Mouse (Mus musculus) layer of hippocampus, adult 2 months (tissue): Measurements from ENCODE around the gene Kctd6. TPM values are rescaled to one million over a fixed set of nuclear protein-coding genes. Genes with fewer than 3 reads are reported as not detected.

ENCODE experiments used
- DNase-seq, 2 experiments: peaks; one replicate each; pipeline ENCODE4 v3.0.0; 2022; ENCODE audit warnings: low spot score in 2 of 2
- H3K27ac ChIP-seq: fragments of 200-600 bp; 2 replicates; pipeline ENCODE4 v1.8.1; 2022
- H3K4me3 ChIP-seq: fragments of 200-600 bp; 2 replicates; pipeline ENCODE4 v1.8.1; 2022; ENCODE audit warnings: mild to moderate bottlenecking
- CTCF ChIP-seq: fragments of 200-600 bp; conservative IDR thresholded peaks from 2 replicates; pipeline ENCODE4 v1.8.1; 2022; ENCODE audit warnings: antibody characterized with exemption, mild to moderate bottlenecking, moderate library complexity
- total RNA-seq, 2 experiments: library from RNA; stranded (reverse); gene quantifications; 2 replicates each; pipeline ENCODE4 v1.2.3; 2021

Kctd6 gene
- total RNA-seq, 2 experiments from 2014 or later: 69.1 to 79.4 TPM

DNA sequence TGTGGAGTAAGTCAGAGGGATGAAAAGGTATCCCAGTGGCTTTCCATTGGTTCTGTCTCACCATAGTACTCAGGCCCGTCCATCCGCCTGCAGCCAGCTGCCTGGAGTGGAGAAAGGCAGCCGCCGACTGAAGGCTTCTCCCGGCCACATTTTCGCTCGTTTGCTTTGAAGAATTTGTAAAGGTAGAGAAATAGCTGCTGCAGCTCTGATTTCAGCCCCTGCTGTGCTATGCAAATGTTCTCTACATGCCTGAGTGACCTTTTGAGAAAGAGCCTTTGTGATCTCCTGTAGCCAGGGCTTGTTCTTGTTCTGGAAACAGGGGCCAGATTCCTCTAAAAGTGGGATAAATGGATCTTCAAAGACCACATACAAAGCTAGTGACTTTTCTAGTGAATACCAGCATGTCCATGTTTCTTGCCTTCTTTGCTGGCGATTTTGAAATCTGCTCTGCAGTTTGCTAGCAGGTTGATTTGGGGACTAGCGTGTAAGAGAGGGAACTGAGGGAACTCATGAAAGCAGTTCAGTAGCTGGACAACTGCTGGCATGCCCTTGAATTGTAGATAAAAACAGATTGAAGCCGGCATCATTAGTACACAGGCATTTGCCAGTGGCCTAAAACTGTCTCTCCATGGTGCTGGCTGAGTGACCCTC, 4.9 kb downstream of the Kctd6 start:
- Histone ChIP-seq H3K4me3 (peak overlapping the region; percentile 38), H3K27ac (peak overlapping the region; percentile 72)
- TF ChIP-seq CTCF: no peak
- no peak for DNase-seq

DNA sequence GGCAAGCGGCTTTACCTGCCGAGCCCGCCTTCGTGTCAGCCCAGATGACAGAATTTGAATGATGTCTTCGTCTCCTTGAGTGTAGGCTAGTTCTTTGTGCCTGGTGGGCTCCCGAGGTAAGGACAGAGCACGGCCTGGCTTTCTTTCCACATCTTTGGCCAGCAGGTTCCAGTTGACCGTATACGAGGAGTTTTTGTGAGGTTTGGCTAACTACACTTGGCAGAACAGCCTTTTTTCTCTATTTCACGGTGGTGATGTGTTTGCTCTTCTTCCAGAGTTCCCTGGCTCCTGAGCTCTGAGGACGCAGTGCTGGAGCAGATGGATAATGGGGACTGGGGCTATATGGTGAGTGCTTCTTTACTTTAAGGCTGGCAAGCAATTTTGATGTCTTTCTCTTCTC, 5.9 kb downstream of the Kctd6 start:
- no peak overlapping the region; the same call in 1 of the 2 replicates for H3K4me3 ChIP-seq
- TF ChIP-seq CTCF: no peak
- peak overlapping the region; percentile 72 for H3K27ac ChIP-seq
- DNase-seq: no peak

DNA sequence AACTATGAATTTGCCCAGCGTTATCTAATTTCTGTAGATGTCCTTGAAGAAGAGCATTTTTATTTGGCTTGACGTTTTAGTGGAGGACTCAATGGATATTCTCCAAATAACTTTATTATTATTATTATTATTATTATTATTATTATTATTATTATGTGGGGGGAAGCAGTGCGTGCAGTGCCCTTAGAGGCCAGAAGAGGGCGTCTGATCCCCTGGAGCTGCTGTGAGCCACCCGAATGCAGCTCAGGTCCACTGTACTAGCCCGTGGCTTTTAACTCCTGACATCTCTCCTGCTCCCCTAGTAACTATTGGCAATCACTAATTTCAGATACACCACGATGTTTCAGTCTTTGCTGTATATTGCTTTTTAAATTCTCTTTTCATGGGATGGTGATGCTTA, 6.4 kb downstream of the Kctd6 start:
- no peak for DNase-seq
- peak; percentile 81 for TF ChIP-seq CTCF
- 0 out of 2 replicates have a peak overlapping the region, but pooled peaks have one; percentile 72 for H3K27ac ChIP-seq
- no peak overlapping the region for H3K4me3 ChIP-seq

DNA sequence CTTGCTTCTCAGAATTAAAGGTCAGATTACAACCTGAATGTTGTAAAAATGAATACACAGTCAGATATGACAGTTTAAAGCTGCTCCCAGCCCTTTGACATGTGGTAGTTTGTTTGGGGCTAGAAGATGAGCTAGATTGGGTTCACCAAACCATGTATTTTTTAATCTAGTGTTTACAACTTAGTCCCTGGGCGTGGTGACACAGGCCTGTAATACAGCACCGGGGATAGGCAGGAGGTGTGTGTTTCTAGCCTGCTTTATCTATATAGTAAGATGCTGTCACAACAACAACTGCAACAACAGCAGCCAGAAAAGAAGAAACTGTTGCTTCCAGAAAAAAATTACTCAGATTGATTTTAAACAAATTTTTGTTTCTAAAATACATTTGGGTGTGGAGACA, 7.0 kb downstream of the Kctd6 start:
- no peak overlapping the region for H3K27ac ChIP-seq
- DNase-seq: no peak
- H3K4me3 ChIP-seq: no peak overlapping the region
- no peak for TF ChIP-seq CTCF

DNA sequence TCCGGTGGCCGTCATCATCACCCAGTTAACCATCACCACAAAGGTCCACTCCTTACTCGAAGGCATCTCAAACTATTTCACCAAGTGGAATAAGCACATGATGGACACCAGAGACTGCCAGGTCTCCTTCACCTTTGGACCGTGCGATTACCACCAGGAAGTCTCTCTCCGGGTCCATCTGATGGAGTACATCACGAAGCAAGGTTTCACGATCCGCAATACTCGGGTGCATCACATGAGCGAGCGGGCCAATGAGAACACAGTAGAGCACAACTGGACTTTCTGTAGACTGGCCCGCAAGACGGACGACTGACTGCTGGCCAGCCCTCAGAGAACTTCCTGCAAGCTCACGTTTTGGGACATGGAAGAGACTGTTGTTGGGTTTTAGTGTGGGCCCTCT, 8.6 kb downstream of the Kctd6 start:
- Histone ChIP-seq H3K4me3 (no peak overlapping the region), H3K27ac (no peak overlapping the region)
- no peak for TF ChIP-seq CTCF
- no peak for DNase-seq

DNA sequence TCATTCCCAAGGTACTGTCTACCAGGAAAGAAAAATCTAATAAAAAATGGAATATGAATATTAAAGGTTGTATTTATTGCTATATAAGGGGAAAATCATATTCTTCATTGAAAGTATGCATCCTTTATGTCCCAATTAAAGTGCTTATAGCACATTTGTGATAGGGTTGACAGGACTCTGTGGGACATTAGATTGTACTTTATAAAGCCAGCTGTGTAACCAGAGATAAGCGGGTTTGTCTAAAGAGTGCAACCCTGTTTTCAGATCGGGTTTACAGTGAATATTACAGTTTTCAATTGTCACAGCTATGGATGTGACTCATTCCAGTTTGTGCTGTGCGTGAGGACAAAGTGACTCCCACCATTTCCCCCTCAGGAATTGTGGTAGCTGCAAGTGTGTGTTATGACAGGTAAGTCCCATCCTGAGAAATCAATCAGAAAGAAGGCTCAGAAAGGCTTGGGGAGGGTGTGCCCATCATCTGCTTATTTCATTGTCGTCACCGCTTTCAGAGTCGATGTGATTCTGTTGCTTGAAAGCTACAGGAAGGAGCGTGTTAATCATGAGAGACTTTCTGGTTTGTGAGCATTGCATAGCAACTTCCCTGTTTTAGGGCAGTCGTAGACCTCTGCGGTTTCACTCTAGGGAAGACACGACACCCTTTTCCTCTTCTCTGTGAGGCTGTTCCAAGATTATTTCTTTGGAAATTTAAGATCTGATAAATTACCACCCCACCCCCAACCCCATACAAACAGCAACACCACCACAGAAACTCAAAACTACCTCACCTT, 9.8 kb downstream of the Kctd6 start:
- DNase-seq: no peak
- TF ChIP-seq CTCF: no peak
- H3K4me3 ChIP-seq: no peak overlapping the region
- H3K27ac ChIP-seq: no peak overlapping the region

DNA sequence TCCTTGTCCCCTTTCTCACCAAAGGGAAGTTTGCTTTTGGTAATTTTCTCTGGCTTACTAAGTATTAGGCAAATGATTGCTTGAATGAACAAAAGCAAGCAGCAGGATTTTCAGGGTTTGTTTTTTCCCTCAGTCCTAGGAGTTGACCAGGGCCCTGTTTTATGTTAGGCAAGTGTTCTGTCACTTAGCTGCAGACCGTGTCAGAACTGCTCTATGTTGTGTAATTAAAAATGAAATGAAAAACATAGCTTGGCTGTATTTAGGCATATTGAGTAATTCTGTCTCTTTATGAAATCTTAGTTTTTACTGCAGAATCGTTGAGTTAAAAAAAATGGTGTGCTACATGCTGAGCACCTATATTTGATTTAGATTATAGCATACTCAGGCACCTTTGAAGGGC, 10.9 kb downstream of the Kctd6 start:
- no peak for DNase-seq
- TF ChIP-seq CTCF: no peak
- Histone ChIP-seq H3K27ac (no peak overlapping the region), H3K4me3 (no peak overlapping the region)

DNA sequence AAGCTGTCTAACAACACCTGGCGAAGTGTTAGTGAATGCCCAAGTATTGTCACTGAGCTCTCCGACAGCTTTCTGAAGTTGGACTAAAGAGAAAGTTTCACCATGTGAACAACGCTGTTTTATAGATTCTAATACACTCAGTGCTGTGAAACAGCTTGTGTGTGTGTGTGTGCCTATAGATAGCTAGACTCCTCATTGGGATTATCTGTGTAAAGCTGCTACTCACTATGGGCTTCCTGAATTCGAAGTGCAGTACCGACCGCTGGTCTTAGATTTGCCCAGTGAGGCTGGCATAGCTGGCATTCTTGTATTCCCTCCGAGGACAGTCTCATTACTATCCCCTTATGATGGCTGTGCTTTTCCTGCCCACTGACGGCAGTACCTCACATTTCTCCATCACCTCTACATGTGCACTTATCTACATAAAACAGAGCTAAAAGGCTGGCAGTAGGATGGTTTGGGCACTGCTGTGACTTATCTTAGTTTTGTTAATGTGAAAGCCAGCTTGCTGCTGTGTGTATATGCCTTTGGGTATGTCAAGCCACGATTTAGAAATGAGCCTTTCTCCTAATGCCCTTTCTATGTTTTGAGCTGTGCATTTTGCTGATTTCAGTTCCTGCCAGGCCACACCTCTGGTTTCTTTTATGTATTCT, 15.6 kb downstream of the Kctd6 start:
- no peak overlapping the region for H3K27ac ChIP-seq
- no peak for TF ChIP-seq CTCF
- DNase-seq: no peak
- no peak overlapping the region for H3K4me3 ChIP-seq

DNA sequence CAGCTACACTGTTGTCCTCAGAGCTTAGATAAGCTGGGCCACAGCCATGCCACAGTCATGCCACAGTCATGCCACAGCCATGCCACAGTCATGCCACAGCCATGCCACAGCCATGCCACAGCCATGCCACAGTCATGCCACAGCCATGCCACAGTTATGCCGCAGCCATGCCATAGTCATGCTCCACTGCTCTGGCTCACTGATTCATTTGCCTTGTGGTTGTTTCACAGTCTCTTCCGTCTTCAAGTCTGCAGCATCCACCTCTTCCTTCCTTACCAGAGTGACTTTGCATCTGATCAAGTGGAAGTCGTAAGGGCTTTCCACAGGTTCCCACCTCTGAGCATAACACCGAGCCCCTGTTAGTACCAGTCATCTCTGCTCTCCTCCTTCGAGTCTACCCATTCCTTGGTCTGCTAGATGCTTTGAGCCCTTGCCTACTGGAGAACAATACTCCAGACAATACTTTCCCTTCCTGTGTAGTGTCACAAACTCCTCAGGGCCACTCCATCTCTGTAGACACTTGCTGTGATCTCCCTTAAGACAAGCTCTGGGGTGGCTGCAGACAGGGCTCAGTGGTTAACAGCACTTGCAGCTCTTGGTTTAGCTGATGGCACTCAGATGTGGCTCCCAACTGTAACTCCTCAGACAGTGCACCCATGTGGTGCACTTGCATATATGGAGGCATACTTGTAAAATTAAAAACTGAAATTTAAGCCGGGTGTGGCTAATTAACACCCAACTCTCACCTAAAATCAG, 18.4 kb downstream of the Kctd6 start:
- no peak overlapping the region for H3K4me3 ChIP-seq
- H3K27ac ChIP-seq: no peak overlapping the region
- TF ChIP-seq CTCF: no peak
- no peak for DNase-seq

DNA sequence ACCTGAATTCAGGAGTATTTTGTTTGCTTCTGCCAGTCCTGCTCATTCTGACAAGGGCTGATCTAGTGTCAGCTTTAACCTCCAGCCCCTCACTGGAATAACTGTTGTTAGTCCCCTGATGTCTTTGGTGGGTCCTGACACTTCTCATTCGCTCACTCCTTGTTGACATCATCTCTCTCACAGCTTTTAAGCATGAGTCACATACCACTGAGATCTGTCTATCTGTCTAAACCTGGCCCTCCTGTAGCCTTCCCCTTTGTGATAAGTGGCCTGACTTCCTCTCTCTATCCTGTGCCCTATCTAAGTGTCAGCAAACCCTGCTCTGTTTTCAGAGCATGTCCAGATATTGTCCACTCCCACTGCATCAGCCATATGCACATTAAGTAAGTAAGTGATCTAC, 19.3 kb downstream of the Kctd6 start:
- Histone ChIP-seq H3K27ac (no peak overlapping the region), H3K4me3 (no peak overlapping the region)
- no peak for TF ChIP-seq CTCF
- no peak for DNase-seq

DNA sequence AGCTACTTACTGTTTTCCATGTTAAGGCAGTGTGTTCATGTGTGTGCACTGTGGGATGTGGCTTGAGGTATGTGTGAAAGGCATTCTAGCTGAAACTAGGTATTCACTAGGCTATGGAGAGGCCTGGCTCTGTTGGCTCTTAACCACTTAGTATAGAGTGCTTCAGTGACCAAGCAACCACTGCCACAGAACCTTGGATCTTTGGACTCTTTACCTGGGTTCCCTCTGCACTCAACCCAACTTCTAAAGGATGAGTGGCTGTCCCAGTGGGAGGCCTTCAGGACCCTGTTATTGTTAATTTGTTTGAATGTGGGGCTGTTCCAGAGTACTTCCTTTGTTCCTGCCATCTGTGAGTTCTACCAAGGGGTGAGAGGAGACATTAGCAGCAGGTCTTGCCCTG, 27.9 kb downstream of the Kctd6 start:
- TF ChIP-seq CTCF: no peak
- no peak for DNase-seq
- no peak overlapping the region for H3K27ac ChIP-seq
- no peak overlapping the region for H3K4me3 ChIP-seq

DNA sequence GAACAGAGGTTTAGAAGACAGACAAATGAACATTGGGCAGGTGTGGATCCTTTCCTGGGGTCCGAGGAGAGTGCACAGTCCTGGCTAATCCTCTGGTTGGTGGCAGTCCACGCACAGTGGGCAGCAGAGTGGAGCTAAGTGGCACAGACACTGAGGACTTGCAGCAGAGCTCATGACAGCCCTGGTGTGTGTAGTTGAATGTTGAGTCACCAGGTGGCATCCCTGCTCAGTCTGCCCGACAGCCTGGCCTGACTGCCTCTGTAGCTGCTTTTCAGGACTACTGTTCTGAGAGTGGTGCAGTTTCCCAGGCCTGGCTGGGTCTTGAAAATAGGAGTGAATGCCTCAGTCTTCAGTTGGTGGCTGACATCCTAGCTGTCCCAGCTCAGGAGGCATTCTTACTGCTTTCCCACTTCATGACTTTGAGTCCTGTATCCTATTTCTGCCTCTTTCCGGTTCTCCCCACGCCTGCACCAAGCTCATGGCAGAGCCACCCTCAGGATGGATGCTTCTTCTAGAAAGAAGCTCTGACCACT, 28.5 kb downstream of the Kctd6 start:
- H3K27ac ChIP-seq: no peak overlapping the region; the same call in 1 of the 2 replicates
- DNase-seq: peak; percentile 51 to 63

More for the DNA sequence above, 28.5 kb downstream of the Kctd6 start:
- TF ChIP-seq CTCF: peak; percentile 77
- H3K4me3 ChIP-seq: no peak overlapping the region
